Mouse (Mus musculus): ENCODE results near the gene Ccno. TPM values are rescaled to one million over a fixed set of nuclear protein-coding genes. Genes with fewer than 3 reads are reported as not detected.
"Not testable (repeated sequence)": the region's sequence is repeated elsewhere in the genome, so short reads cannot be mapped to it uniquely, and the experiment has no call there.

The Ccno gene
- total RNA-seq, 1 experiment from 2014 or later = 0.33 TPM

DNA sequence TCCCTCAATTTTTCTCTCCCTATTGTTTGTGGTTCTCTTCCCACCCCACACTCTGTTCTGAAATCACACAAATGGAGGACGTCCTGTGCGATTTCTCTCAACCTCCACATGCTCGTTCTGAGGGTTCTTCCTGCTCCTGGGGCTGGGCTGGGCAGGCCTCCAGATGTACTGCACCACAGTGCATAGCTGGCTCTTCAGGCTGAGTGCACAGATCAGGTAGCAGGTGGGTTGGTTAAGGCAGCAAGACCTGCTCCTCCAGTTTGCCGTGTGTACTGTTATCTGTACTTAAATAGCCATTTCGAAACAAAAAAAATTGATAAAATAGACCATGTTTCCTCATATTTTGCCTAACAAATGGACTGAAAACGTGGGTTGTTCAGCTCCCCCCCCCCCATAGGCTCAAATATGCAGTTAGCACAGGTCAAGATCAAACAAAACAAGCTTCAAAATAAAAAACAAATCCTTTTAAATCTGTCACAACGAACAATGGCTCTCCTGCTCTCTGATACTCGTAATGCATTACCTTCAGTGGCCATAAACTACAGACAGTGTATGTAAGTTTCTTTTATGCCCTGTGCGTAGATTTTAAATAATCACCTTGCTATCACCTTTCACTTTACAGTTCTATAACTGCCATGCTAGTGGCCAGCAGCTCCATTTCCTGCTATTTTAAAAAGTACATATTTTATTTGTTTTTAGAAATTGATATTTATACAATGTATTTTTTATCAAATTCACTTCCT, 13.1 kb downstream of the Ccno start:
- no peak for DNase-seq

DNA sequence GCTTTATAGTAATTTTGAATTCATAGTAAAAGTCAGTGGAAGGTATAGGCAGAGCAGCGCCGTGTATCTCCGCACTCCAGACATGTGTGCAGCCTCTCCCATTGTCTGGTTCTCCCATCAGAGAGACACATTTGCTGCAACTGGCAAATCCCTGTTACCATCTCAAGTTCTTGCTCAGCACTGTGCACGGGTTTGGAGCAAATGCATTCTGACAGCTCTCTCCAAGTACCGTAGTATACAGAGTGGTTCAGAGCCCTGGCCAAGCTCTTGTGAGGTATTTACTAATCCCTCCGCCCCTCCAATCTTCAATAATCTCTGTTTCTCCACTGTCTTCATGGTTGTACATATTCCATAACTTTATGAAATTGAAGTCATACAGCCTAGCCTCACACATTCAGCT, 25.1 kb downstream of the Ccno start:
- no peak for DNase-seq

DNA sequence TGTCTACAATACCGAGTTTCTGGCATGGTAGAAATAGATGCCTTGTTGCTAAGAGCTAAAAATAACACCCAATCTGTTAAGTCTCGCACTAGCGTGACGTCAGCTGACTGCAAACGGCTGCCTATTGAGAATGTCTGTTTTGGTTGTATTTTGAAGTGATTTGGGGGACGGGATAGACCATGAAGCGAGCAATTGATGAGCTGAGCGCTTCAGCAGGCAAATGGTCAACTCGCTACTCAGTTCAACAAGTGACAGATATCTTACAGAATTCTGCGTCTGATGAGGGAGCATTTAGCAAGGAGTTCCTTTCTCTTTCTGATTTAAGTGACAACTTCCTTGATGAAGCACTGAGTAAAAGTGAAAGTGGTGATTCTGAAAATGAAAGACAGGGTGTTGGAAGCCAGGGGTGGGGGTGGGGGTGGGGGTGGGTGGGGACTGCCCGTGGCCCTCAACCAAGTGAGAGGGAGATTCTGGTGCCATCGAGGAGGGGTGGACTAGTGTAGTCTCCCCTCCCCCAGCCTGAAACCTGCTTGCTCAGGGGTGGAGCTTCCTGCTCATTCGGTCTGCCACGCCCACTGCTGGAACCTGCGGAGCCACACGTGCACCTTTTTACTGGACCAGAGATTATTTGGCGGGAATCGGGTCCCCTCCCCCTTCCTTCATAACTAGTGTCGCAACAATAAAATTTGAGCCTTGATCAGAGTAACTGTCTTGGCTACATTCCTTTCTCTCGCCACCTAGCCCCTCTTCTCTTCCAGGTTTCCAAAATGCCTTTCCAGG, 25.8 kb downstream of the Ccno start:
- DNase-seq = not testable (repeated sequence)

DNA sequence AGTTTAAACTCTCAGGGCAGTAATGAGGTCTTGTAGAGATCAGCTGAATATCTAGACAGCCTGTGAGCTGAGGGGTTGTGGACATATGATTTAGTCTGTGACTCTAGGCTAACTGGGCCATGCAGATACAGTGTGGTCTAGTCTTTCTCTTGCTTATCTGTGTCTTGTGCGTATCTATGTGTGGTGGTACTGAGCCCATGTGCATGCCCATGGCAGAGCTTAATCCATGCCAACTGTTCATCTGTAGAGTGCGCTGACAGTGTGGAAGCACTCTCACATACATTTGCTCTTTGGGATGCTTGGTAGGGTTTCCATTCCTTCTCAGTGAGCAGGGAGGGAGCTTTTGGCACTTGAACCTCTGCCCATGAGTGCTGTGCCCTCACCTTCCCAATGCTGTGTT, 33.9 kb downstream of the Ccno start:
- DNase-seq = no peak

DNA sequence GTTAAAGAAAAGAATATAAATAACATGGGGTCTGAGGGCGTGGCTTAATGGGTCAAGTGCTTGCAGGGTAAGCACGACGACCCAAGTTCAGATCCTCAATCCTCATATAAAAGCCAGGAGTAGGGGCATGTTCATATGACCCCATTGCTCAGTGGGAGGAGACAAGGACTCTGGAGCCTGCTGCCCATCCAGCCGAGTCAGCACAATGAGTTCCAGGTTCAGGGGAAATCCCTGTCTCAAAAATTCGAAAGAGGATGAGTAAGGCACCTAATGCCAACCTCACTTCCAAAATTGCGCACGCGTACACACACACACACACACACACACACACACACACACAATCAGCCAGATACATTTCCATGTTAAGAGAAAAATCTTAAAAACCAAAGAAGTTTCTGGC, 34.9 kb downstream of the Ccno start:
- DNase-seq = no peak

DNA sequence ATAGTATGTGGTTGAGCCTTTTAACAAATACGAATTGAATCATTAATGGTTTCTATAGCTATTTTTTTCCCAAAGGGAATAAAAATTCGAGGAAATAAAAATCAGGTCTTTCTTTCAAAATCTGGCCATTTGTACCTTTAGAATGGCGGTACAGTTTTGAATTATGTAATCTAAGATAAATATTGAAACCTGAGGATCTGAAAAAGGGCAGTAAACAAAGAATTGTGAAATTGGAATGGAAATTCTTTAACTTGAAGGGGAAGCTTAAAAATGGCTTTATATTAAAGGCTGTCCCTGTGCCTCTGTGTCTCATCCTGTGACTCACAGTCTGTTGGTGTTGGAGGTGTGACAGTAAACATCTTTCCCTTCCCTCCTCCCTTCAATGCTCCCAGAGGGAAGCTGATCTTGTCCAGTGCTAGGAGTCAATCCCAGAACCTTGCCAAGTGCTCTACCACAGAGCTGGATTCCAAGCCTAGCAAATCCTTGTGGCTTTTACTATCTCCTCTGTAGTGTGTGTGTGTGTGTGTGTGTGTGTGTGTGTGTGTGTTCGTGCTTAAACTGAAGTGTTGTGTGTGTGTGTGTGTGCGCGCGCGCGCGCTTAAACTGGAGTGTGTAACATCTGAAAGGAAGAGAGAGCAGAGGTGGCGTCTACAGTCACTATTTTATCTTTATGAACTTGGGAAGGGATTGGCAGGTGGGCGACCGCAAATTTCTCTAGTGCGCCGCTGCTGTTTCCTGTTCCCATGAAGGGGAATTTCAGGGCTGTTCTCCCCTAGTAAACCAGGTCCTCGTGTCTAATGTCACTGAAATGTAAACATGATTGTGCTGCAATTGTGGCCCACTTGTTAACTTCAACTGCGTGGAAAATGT, 35.9 kb downstream of the Ccno start:
- no peak for DNase-seq

DNA sequence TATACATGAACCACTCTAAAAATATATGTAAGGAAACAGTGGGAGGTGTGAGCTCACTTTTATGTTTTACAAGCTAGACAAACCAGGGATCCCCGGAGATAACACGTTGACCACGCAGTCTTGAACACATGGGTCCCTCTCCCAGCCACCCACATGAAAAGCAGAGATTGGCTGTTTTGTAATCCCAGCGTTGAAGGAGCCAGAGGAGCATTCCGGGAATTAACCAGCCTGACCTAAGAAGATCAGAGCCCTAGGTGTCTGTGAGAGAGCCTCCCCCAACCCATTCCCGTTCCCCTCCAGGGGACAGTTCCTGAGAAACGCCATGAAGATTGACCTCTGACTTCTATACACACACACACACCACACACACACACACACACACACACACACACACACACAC, 43.7 kb downstream of the Ccno start:
- no peak for DNase-seq

DNA sequence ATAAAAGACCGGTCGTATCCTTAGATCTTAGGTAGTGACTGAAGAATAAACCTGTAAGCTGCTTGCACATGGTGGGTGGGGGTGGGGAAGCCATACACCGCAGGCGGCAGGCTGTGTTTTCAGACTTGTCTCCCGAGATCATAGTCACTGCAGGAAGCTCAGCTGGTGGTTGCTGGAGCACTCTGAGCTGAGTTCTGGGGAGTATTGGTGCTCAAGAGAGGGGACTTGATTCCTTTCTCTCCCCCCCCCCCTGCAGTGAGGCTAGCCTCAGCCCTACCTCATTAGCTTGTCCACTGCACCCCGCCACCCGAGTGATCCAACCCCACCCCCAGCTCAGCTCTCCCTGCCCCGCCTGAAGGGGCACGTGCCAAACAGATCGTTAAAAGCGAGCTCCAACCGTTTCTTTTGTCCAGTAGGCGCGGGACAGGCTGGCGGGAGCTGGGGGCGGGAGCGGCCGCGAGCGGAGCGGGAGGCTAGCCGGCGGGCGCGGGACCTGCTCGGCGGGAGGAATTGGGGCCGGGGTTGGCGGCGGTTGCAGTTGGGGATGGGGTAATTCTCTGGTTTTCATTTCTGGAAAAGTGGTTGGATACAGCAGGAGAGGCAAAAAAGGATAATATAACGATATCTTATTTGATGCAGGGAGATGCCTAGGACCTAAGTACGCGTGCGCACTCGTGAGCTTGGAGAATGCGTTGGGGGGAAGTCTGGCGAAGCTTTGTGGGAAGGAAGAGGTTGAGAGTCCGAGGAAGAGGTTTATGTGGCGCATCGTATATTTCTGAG, 44.4 kb downstream of the Ccno start:
- peak; percentile 31 for DNase-seq

DNA sequence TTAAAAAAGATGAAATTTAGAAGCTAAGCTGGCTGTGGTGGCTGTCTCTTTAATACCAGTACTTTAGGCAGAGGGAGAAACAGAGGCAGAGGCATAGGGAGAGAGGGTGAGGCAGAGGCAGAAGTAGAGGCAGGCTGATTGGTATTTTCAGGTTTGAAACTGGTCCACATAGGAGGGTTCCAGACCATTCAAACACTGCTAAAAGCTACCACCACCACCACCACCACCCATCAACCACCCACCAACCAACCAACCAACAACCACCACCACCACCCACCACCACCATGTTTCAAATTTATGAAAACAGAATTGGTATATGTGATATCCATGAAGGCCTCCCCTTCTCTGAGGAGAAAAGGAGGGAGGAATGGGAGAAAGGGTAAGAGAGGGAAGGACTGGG, 45.2 kb downstream of the Ccno start:
- no peak for DNase-seq

DNA sequence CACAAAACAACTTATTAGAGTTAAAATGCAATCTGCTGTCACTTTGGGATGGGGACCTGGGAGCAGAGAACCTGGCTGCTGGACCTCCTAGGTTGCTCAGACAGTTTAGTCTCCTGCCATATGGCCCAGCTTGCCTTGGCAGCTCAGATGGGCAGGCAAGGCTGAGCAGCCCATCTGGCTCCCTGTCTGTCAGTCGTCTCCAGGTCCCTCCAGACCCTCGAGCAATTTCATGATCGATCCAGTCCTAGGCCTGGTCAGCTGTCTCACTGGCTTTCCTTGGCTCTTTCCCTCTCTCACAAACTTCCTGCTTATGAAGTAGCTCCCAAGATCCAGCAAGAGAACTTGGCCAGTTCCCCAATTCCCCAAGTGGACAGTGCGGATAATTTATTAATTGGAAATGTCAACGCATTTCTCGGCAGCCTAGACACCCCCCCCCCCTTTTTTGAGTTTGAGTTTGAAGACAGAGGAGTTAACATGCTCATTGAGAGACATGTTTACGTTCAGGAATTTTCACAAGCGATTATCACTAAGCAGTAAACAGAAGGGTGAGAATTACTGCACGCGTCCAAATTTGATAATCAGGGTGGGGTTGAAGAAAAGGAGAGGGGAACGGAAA, 46.8 kb downstream of the Ccno start:
- no peak for DNase-seq

DNA sequence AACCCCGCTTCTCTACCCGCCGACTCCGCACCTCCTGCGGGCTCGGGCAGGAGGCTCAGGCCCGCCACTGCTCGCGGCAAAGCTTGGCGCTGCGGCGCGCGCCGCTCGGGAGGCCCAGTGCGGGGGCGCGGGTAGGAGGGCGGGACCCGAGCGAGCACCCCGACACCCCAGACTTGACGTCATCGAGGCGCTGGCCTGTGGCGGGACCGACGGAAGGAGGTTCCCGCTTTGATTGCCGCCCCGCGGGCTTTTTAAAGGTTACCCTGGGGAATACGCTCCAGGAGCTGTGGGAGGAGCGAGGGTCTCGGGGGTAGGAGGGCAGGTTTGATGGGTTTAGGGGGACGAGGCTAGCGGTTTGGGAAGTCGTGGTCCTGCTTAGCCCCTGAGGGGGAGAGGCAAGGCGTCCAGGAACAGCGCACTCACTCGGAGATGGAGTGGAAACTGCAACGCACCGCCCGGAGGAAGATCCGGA, 47.4 kb downstream of the Ccno start, which contains the start of gene Cdc20b:
Gene Cdc20b, plus strand, starts transcription at position 162 of the 472 bp plus-strand sequence.
- DNase-seq = peak; percentile 73

DNA sequence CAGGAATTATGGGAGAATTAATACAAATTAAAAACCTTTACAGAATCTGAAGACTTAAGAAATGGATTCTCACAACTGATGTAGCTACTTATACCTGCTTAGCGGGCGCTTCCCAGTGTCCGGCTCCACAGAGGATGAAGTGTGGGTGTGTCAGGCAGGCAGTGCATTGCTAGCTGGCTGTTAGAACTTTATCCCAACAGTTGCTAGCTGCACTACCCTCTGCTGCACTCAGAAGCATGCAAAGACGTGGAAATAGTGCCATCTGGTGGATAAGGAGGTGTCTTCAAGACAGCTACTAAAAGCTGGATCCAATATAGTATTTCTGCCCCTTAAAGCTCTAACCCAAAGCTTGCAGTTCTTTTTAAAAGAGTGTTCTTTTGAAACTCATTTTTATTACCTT, 48.2 kb downstream of the Ccno start:
- peak; percentile 42 for DNase-seq

Small RNA genes within 50 kb of the gene (microRNA-seq; reads per million reads assigned to microRNA genes)
- 177 to 192 reads per million in 2 experiments for gene Mir449a
- gene Mir449b = 0 to 0.36 reads per million in 2 experiments
- gene Mir449c = 0.69 to 0.71 reads per million in 2 experiments

Other genes starting within 250 kb of the Ccno start
- gene Plpp1, start 187.0 kb upstream of the Ccno start, total RNA-seq (2021) = 225 and 226 TPM in 2 replicates
- 46.7 and 53.8 TPM in 2 replicates for gene Mtrex, start 60.4 kb upstream of the Ccno start, total RNA-seq (2021)
- 17.5 and 20.3 TPM in 2 replicates for gene Dhx29, start 60.3 kb upstream of the Ccno start, total RNA-seq (2021)
- not detected in 2 replicates for gene Mcidas, start 6.0 kb downstream of the Ccno start, total RNA-seq (2021)
- gene Cdc20b, start 47.3 kb downstream of the Ccno start, total RNA-seq (2021) = not detected in 2 replicates
- gene Gpx8, start 58.6 kb downstream of the Ccno start, total RNA-seq (2021) = 86.0 and 96.8 TPM in 2 replicates
- gene Gzma, start 113.2 kb downstream of the Ccno start, total RNA-seq (2021) = not detected in 2 replicates
- gene Esm1, start 221.9 kb downstream of the Ccno start, total RNA-seq (2021) = 8.4 and 11.5 TPM in 2 replicates
- not detected in 2 replicates for gene Gzmk, start 238.1 kb downstream of the Ccno start, total RNA-seq (2021)

All from adrenal gland, postnatal 25 days (tissue).